Mouse (Mus musculus): ENCODE data around the gene 1700057G04Rik.

Gene 1700057G04Rik

DNA sequence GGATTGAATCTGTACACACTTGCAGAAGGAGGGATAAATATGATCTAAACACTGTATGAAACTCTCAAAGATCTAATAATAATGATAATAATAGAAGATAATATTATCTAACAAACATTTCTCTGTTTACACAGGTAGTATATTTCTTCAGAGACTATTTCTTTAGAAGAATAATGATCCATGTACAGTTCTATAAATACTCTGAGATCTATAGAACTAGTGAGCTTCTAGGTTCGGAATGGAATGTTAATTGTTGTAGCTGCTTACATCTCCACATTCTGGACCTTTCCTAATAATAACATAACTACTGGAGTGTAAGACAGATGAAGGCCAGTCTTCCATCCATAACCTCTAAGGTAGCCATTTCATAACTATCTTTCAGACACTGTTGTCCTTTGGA lies at the start of gene 1700057G04Rik:
Gene 1700057G04Rik, plus strand, starts transcription at position 301 of the 400 bp plus-strand sequence.
- no peak for DNase-seq

DNA sequence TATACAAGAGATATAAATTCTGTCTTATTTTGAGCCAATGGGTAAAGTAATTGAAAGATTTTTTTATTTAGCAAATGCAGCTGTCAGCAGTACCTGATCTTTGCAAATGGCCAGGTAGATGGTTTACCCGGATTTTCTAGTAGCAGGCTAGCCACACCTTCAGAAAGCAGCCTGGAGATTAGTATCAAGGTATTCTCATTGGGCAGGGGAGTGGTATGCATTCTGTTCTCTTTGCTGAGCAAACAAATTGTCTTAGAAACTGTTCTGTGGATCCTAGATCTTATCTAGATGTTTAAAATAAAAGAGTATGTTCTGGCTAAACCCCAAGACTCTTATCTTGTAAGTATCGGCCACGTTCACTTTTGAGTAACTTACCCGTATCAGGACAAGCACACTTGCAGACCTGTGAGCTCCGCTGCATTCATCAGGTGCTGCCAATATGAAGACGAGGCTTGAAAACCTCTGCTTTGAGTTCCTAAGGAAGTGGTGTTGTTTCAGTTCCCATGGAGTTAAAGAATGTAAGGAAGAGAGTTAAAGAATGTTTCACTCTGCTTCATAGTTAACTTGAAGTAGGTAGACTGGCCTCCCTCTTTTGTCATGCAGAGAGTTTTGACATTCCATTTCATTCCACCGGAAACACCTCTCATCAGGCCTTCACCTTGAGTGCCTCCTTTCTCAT lies 48.6 kb upstream of the 1700057G04Rik start:
- DNase-seq, result no peak

DNA sequence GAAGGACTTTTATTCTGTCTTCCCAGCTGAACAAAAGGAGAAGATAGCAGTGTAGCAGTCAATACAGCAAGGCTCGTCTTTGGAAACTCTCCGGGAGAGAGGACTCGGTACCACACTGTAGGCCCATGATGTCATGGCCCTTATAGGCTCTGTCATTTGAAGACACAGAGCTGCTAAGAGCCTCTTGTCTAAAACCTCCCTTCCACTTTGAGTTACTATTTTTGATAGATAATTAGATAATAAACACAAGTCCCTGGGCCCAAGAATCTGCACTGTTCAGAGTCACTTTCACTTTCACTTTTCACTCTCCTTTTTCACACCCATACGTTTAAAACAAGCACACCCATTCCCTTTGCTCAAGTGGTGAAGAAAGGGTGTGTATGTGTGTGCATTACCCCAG lies 43.5 kb upstream of the 1700057G04Rik start:
- DNase-seq, result no peak

DNA sequence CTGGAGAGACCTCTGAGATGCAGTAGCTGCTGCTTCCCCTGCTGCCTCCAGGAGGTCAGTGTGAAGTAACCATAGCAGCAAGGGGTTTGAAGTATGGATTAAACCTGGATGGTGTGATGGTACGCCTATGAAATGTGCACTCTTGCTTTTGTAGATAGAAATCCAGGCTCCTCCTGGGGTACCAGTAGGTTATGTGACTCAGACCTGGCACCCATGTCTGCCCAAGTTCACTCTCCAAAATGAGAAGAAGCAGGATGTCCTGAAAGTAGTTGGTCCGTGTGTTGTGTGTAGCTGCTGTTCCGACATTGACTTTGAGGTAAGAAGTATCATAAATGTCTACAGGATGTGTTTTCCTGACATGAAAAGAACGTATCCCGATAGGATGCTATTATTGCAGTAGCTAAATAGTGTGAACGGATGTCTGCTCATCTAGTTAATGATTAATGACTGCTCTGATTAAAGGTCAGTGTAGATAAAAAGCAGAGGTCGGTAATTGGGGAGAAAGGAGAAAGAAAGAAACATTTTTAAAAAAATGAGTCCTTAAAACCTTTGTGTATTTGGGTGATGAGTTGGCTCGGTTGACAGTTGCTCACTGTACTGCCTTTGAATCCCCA lies 42.5 kb upstream of the 1700057G04Rik start:
- no peak for DNase-seq

GRCm38 (mm10) chr9:92267732-92268131 lies 41.4 kb upstream of the 1700057G04Rik start:
- DNase-seq, result no peak

- no peak for DNase-seq
These were observed 39.3 kb upstream of the 1700057G04Rik start for GRCm38 (mm10) chr9:92269829-92270404.

GRCm38 (mm10) chr9:92270927-92271326 lies 38.2 kb upstream of the 1700057G04Rik start:
- DNase-seq, result peak; percentile 49 to 67

DNA sequence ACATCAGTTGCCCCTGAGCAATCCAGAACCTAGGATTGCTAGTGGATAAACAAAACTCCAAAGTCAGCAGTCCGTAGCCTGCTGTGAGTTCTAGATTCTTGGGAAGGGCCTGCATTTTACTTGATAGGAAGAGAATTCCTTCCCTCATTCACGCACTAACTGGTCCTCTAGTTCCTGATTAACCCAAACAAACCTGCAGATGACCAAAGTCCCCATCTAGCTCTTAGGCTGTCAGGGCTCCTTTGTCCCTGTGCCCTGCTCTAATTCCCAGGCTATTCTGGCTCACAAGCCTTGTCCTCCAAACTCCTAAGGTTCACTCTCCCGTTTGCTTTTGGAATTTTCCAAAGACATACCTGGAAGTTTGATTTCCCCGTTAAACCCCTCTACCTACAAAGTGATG lies 36.5 kb upstream of the 1700057G04Rik start:
- DNase-seq, result no peak

GRCm38 (mm10) chr9:92273271-92273670 lies 35.9 kb upstream of the 1700057G04Rik start:
- DNase-seq, result no peak

DNA sequence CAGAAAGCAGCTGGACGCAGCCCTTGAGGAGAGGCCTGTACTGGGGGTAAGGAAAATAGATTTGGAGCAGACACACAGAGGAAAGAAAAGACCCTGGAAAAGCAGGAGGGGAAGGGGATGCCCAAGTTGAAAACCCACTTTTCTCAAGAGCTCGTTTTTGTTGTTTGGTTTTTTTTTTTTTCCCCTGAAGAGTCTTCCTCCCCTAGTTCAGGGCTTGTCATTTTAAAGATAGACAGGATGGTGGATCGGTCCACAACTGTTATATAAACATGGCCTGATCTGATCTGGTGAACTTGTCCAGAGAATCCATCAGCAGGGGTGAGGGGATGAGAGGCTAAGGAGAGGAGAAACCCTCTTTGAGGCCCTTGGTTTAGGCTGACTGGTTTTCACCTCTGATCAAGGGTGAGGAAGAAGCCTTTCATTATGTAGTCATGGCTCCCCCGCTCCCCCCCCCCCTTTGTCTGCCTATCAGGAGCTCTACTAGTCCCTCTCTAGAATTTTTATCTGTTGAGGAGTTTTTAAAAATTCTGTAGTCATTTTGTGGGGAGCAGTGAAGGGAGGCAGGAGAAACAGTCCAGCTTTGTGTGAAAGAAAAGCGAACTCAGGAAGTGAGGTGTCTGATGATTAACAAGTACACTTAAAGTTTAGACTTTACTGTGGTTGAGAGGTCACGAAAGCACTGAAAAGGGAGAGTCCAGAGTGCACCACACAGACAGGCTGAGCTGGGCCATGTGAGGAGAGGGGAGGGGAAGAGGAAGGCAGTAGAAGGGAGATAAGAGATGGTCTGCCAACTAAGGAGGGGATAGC lies 35.0 kb upstream of the 1700057G04Rik start:
- DNase-seq, result no peak

GRCm38 (mm10) chr9:92275486-92276207 lies 33.5 kb upstream of the 1700057G04Rik start, which contains the start of gene Plscr2:
Gene Plscr2, plus strand, starts transcription at chr9:92275602.
- DNase-seq, result no peak

- no peak for DNase-seq
These were observed 32.8 kb upstream of the 1700057G04Rik start for GRCm38 (mm10) chr9:92276360-92276759.

- DNase-seq, result no peak
These were observed 29.1 kb upstream of the 1700057G04Rik start for GRCm38 (mm10) chr9:92280048-92280447.

DNA sequence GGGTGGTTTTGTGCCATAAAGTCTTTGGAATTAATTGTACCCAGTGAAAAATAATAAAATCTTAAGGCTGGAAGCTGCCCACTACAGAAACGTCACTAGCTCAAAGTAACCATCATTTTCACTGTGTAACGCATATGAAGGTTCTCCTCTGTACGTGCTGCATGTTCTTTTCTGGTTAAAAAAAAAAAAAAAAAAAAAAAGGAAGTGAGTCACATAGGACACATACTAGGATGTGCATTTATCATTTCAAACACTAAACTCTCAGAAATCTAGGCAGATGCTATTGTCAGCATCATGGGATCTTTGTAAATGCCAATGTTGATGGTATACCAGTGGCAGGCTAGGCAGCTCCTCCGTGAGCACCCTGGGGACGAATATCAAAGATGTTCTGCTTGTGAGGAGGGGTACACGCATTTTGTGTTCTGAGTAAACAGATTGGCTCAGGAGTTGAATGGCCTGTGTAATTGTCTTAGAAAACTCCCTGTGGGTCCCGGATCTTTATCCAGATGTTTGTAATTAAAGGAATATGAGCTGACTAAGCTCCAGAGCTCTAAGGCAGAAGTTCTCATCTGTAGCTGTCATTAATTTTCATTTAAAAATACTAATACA lies 26.5 kb upstream of the 1700057G04Rik start:
- no peak for DNase-seq

DNA sequence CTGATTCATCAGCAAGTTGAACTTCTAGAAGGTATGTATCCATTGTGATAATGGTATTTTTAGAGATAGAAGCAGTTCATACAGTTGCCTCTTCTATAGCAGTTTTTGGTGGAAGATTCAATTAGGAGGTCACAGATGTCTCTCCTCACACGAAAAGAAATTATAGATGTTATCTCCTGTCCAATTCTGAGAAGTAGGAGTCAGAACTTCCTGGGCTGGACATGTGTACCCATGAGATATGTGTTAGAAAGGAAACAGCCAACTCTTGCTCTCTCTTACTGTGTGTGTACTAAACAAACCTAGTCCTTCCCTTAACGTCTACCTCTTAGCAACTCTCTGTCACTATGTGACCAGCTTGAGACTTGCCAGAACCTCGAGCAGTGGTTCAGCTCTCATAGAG lies 19.5 kb upstream of the 1700057G04Rik start:
- DNase-seq, result no peak

DNA sequence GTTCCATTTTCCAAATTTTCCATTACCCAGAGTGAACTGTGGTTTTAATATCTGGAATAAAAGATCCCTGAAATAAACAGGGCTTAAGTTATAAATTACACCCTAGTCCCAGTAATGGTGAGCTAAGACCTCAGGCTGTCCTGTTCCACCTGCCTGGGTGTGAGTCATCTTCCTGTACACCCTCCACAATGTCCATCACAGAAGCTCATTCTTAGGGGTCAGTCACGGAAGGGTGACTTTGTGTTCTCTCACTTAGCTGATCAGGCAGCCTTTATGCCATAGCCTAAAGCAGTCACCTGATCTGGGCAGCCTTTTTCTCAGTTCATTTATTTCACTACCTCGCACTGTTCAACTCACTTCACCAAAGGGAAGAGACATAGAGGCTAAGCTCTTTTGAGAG lies 17.0 kb upstream of the 1700057G04Rik start:
- DNase-seq, result no peak

GRCm38 (mm10) chr9:92292922-92293321 lies 16.3 kb upstream of the 1700057G04Rik start:
- DNase-seq, result no peak

DNA sequence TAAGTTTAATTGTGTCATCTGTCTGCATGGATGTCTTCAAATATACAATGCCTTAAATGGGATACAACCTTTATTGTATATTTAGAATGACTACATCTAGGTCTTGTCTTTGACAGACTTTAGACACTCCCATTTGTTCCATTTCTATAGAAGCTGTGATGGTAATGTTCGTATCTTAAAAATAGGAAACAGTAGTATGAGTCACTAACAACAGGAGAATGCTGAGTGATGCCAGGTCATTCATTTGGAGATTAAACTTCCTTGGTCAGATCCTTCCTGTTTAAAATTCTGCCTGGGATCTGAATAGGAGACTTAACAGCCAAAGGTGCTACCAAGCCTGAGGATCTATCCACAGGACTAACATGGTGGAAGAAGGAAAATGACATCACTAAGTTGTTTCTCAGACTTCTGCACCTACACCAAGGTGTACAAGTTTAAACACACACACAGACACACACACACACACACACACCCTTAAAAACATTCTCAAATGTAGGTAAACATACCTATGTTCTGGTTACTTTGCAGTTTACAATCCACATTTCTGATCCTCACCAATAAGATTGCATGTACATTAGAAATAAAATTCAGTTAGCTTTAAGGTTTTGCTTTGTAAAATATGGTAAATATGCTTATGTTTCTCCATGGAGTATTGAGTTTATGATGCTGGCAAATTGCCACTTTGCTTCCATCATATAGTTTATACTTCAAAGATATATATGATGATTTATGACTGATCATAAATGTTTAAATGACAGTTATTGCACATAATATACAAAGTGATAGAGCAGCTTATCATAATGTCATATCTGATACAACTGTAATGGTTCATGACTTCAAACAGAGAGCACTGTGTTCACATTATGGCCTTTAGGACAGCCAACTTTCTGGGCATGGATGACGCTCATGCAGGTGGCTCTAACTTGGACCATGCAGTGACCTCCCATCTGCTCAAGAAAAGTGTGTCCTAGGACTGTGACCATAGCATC lies 15.3 kb upstream of the 1700057G04Rik start:
- DNase-seq, result no peak

- no peak for DNase-seq
These were observed 10.9 kb upstream of the 1700057G04Rik start for GRCm38 (mm10) chr9:92298288-92298687.

GRCm38 (mm10) chr9:92301213-92301612 lies 8.0 kb upstream of the 1700057G04Rik start:
- no peak for DNase-seq

GRCm38 (mm10) chr9:92305075-92305474 lies 4.1 kb upstream of the 1700057G04Rik start:
- no peak for DNase-seq

Measured in cerebellum, postnatal 25 days (tissue).